Mouse (Mus musculus): Measurements from ENCODE around the gene Fry.

GRCm38 (mm10) chr5:150130144-150130543 is 11.7 kb downstream of the Fry start:
- TF ChIP-seq CTCF (IDR thresholded peaks at IDR 0.05; ENCODE audit: low read depth, low read length) (no peak), POLR2A (IDR thresholded peaks at IDR 0.05; ENCODE audit: borderline replicate concordance, low read depth, low read length) (no peak)

Data from bone marrow macrophage, adult 2 months (primary cell).